Comparison of ENCODE assay signal across 10 mouse cellular contexts in the genomic region with DNA sequence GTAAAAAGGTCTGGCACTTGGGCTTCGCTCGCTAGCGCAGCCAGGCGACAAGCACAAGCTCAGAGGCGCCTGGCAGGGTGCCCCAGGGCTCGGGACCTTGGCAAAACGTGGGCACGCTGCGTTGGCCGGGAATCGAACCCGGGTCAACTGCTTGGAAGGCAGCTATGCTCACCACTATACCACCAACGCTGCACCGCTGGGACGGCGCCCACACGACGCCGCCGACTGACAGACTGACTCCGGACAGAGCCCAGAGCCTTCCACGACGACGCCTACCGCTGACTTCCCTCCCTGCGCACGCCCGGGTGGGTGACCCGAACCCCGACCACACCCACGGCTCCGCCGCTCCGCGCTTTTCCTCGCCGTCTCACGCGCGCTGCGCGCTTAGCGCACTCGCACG. TPM values are rescaled to one million over a fixed set of nuclear protein-coding genes. Genes with fewer than 3 reads are reported as not detected.
DNase-seq lines count a peak whose midpoint lies in the region; ATAC-seq and TF ChIP-seq lines count a peak whose summit lies in the region.
"Not testable (repeated sequence)": the region's sequence is repeated elsewhere in the genome, so short reads cannot be mapped to it uniquely, and the experiment has no call there.
"Had no signal": no experiment of that assay in that cellular context is flagged by ENCODE, and none has a peak within 500 bp of the region (broad histone marks: within the 10 kb centered on the region; RNA-seq: fewer than 3 reads in every experiment).

No protein-coding gene starts in this region.

- not testable (repeated sequence) for DNase-seq in forebrain, embryonic 14.5 days (ENCODE audit: low spot score); intestine, embryonic 14.5 days (ENCODE audit: low spot score); limb, embryonic 14.5 days (ENCODE audit: low spot score)

- WGBS in forebrain, embryonic 14.5 days, result no CpG with 5 or more reads among the region's 45 CpGs
- no CpG with 5 or more reads among the region's 45 CpGs for WGBS in heart, embryonic 16.5 days
- WGBS in intestine, embryonic 14.5 days, result no CpG with 5 or more reads among the region's 45 CpGs
- WGBS in limb, embryonic 14.5 days, result no CpG with 5 or more reads among the region's 45 CpGs
- WGBS in lung, embryonic 15.5 days, result no CpG with 5 or more reads among the region's 45 CpGs
- WGBS in midbrain, embryonic 15.5 days, result no CpG with 5 or more reads among the region's 45 CpGs
- no CpG with 5 or more reads among the region's 45 CpGs for WGBS in stomach, embryonic 15.5 days

- ATAC-seq in common myeloid progenitor, adult 5-6 weeks (replicated peaks; ENCODE audit: low read depth, poor library complexity, severe bottlenecking), result peak; percentile 22
- peak; percentile 51 for ATAC-seq in forebrain, embryonic 14.5 days
- peak; percentile 39 for ATAC-seq in heart, embryonic 16.5 days (replicated peaks; ENCODE audit: extremely low read depth, insufficient read depth, low FRiP score)
- ATAC-seq in intestine, embryonic 14.5 days (replicated peaks; ENCODE audit: low FRiP score, low TSS enrichment, low read depth), result peak; percentile 65
- peak; percentile 35 for ATAC-seq in limb, embryonic 14.5 days (ENCODE audit: low FRiP score, low read depth)
- ATAC-seq in lung, embryonic 15.5 days (ENCODE audit: borderline replicate concordance, extremely low read depth, low FRiP score, low TSS enrichment), result peak; percentile 62
- ATAC-seq in midbrain, embryonic 15.5 days (replicated peaks), result peak; percentile 19
- peak; percentile 45 for ATAC-seq in stomach, embryonic 15.5 days (ENCODE audit: insufficient read depth, low FRiP score, low read depth)

- H3K27me3 ChIP-seq in forebrain, embryonic 14.5 days (replicated peaks; ENCODE audit: control insufficient read depth, insufficient read depth, low read length), result peaks cover 23% of the 10 kb centered on the region
- H3K27me3 ChIP-seq in heart, embryonic 16.5 days (ENCODE audit: control insufficient read depth, insufficient read depth, low read length), result peaks cover 24% of the 10 kb centered on the region
- H3K27me3 ChIP-seq in intestine, embryonic 14.5 days (replicated peaks; ENCODE audit: control insufficient read depth, insufficient read depth, low read length), result peaks cover 28% of the 10 kb centered on the region
- peaks cover 23% of the 10 kb centered on the region for H3K27me3 ChIP-seq in limb, embryonic 14.5 days (ENCODE audit: control insufficient read depth, insufficient read depth, low read length)
- peaks cover 29% of the 10 kb centered on the region for H3K27me3 ChIP-seq in lung, embryonic 15.5 days
- peaks cover 22% of the 10 kb centered on the region for H3K27me3 ChIP-seq in midbrain, embryonic 15.5 days (replicated peaks)
- H3K27me3 ChIP-seq in stomach, embryonic 15.5 days (replicated peaks), result peaks cover 21% of the 10 kb centered on the region

- not testable (repeated sequence) for H3K36me3 ChIP-seq in forebrain, embryonic 14.5 days (ENCODE audit: control insufficient read depth, insufficient read depth, low read length); heart, embryonic 16.5 days (ENCODE audit: control insufficient read depth, insufficient read depth); intestine, embryonic 14.5 days (ENCODE audit: control insufficient read depth, insufficient read depth, low read length); limb, embryonic 14.5 days (ENCODE audit: control insufficient read depth, insufficient read depth, low read length); lung, embryonic 15.5 days; midbrain, embryonic 15.5 days (replicated peaks); stomach, embryonic 15.5 days

- not testable (repeated sequence) for H3K9ac ChIP-seq in forebrain, embryonic 14.5 days (ENCODE audit: low read length); heart, embryonic 16.5 days (ENCODE audit: low read length); intestine, embryonic 14.5 days (ENCODE audit: low read length); limb, embryonic 14.5 days (ENCODE audit: low read depth, low read length, severe bottlenecking); lung, embryonic 15.5 days; midbrain, embryonic 15.5 days; stomach, embryonic 15.5 days

- not testable (repeated sequence) for H3K4me3 ChIP-seq in forebrain, embryonic 14.5 days (ENCODE audit: low read depth, low read length); heart, embryonic 16.5 days (ENCODE audit: low read length); intestine, embryonic 14.5 days (ENCODE audit: low read depth, low read length); limb, embryonic 14.5 days (replicated peaks; ENCODE audit: low read length); lung, embryonic 15.5 days; midbrain, embryonic 15.5 days; stomach, embryonic 15.5 days (replicated peaks)

- not testable (repeated sequence) for TF ChIP-seq POLR2A in limb, embryonic 14.5 days (IDR thresholded peaks at IDR 0.05; ENCODE audit: borderline replicate concordance, extremely low read depth, insufficient read depth, insufficient read length)

- H3K9me3 ChIP-seq in forebrain, embryonic 14.5 days (replicated peaks; ENCODE audit: control insufficient read depth, low read length); heart, embryonic 16.5 days (replicated peaks; ENCODE audit: control insufficient read depth, low read length); intestine, embryonic 14.5 days (ENCODE audit: control insufficient read depth, low read length); limb, embryonic 14.5 days (ENCODE audit: control insufficient read depth, low read length); lung, embryonic 15.5 days; midbrain, embryonic 15.5 days; stomach, embryonic 15.5 days: not testable (repeated sequence)

- not testable (repeated sequence) for H3K4me1 ChIP-seq in forebrain, embryonic 14.5 days (ENCODE audit: control insufficient read depth, insufficient read depth, low read length); heart, embryonic 16.5 days (ENCODE audit: control insufficient read depth, insufficient read depth, low read length); intestine, embryonic 14.5 days (replicated peaks; ENCODE audit: control insufficient read depth, insufficient read depth, low read length); limb, embryonic 14.5 days (ENCODE audit: control insufficient read depth, insufficient read depth, low read length); lung, embryonic 15.5 days; midbrain, embryonic 15.5 days; stomach, embryonic 15.5 days

- H3K4me2 ChIP-seq in forebrain, embryonic 14.5 days (ENCODE audit: low read length); heart, embryonic 16.5 days (ENCODE audit: low read depth, low read length); intestine, embryonic 14.5 days (ENCODE audit: low read length); limb, embryonic 14.5 days (replicated peaks; ENCODE audit: low read depth, low read length, severe bottlenecking); lung, embryonic 15.5 days; midbrain, embryonic 15.5 days; stomach, embryonic 15.5 days: not testable (repeated sequence)

- H3K27ac ChIP-seq in forebrain, embryonic 14.5 days (ENCODE audit: low read depth, low read length); heart, embryonic 16.5 days (ENCODE audit: low read length); intestine, embryonic 14.5 days (ENCODE audit: low read depth); limb, embryonic 14.5 days (replicated peaks; ENCODE audit: low read depth, low read length); lung, embryonic 15.5 days; midbrain, embryonic 15.5 days; stomach, embryonic 15.5 days: not testable (repeated sequence)

RNA-seq across cellular contexts. Expression of a gene that starts 7.5 kb away (rescaled TPM):
- total RNA-seq in common myeloid progenitor, adult 5-6 weeks (2017), result 7.8 and 15.7 TPM in 2 replicates
- 8.3 and 11.5 TPM in 2 replicates for polyA plus RNA-seq in forebrain, embryonic 14.5 days (2014; fragmentation: Nextera tagmentation; extraction: Ambion mirVana)
- polyA plus RNA-seq in heart, embryonic 16.5 days (2015; fragmentation: Nextera tagmentation; extraction: Ambion mirVana), result 10.2 and 10.7 TPM in 2 replicates
- 10.7 and 12.7 TPM in 2 replicates for polyA plus RNA-seq in intestine, embryonic 14.5 days (2014; fragmentation: Nextera tagmentation; extraction: Ambion mirVana)
- polyA plus RNA-seq in limb, embryonic 14.5 days (2012; rRNA removed), result 12.8 and 13.7 TPM in 2 replicates
- 17.6 and 19.7 TPM in 2 replicates for polyA plus RNA-seq in limb, embryonic 14.5 days (2014; fragmentation: Nextera tagmentation; extraction: Ambion mirVana)
- 13.2 and 15.1 TPM in 2 replicates for polyA plus RNA-seq in lung, embryonic 15.5 days (2015; fragmentation: Nextera tagmentation; extraction: Ambion mirVana)
- polyA plus RNA-seq in midbrain, embryonic 15.5 days (2015; fragmentation: Nextera tagmentation; extraction: Ambion mirVana), result 10.7 and 11.7 TPM in 2 replicates
- polyA plus RNA-seq in stomach, embryonic 15.5 days (2015; fragmentation: Nextera tagmentation; extraction: Ambion mirVana), result 18.7 and 18.8 TPM in 2 replicates

RNA-seq across cellular contexts. Expression of a gene that starts 41.5 kb away (rescaled TPM):
- total RNA-seq in common myeloid progenitor, adult 5-6 weeks (2017), result 2.1 and 5.3 TPM in 2 replicates
- polyA plus RNA-seq in forebrain, embryonic 14.5 days (2014; fragmentation: Nextera tagmentation; extraction: Ambion mirVana), result 7.2 and 8.8 TPM in 2 replicates
- polyA plus RNA-seq in heart, embryonic 16.5 days (2015; fragmentation: Nextera tagmentation; extraction: Ambion mirVana), result 2.9 and 3.5 TPM in 2 replicates
- polyA plus RNA-seq in intestine, embryonic 14.5 days (2014; fragmentation: Nextera tagmentation; extraction: Ambion mirVana), result 1.5 and 2.1 TPM in 2 replicates
- 2.1 and 2.7 TPM in 2 replicates for polyA plus RNA-seq in limb, embryonic 14.5 days (2012; rRNA removed)
- 1.1 and 1.3 TPM in 2 replicates for polyA plus RNA-seq in limb, embryonic 14.5 days (2014; fragmentation: Nextera tagmentation; extraction: Ambion mirVana)
- polyA plus RNA-seq in lung, embryonic 15.5 days (2015; fragmentation: Nextera tagmentation; extraction: Ambion mirVana), result 7.2 and 8.3 TPM in 2 replicates
- 6.5 and 9.0 TPM in 2 replicates for polyA plus RNA-seq in midbrain, embryonic 15.5 days (2015; fragmentation: Nextera tagmentation; extraction: Ambion mirVana)
- 1.6 and 2.9 TPM in 2 replicates for polyA plus RNA-seq in stomach, embryonic 15.5 days (2015; fragmentation: Nextera tagmentation; extraction: Ambion mirVana)
- total RNA-seq: neutrophil, adult 5-6 weeks had no signal

RNA-seq across cellular contexts. Expression of a gene that starts 53.5 kb away (rescaled TPM):
- 1.6 TPM in 1 of 2 replicates, not detected in the other for total RNA-seq in common myeloid progenitor, adult 5-6 weeks (2017)
- polyA plus RNA-seq in forebrain, embryonic 14.5 days (2014; fragmentation: Nextera tagmentation; extraction: Ambion mirVana), result 0.41 and 0.50 TPM in 2 replicates
- 1.1 and 1.3 TPM in 2 replicates for polyA plus RNA-seq in heart, embryonic 16.5 days (2015; fragmentation: Nextera tagmentation; extraction: Ambion mirVana)
- polyA plus RNA-seq in intestine, embryonic 14.5 days (2014; fragmentation: Nextera tagmentation; extraction: Ambion mirVana), result 1.0 and 1.1 TPM in 2 replicates
- 0.75 and 1.2 TPM in 2 replicates for polyA plus RNA-seq in limb, embryonic 14.5 days (2012; rRNA removed)
- 0.59 and 0.79 TPM in 2 replicates for polyA plus RNA-seq in limb, embryonic 14.5 days (2014; fragmentation: Nextera tagmentation; extraction: Ambion mirVana)
- 0.42 and 0.66 TPM in 2 replicates for polyA plus RNA-seq in lung, embryonic 15.5 days (2015; fragmentation: Nextera tagmentation; extraction: Ambion mirVana)
- 0.53 and 0.54 TPM in 2 replicates for polyA plus RNA-seq in midbrain, embryonic 15.5 days (2015; fragmentation: Nextera tagmentation; extraction: Ambion mirVana)
- 1.3 and 1.7 TPM in 2 replicates for polyA plus RNA-seq in stomach, embryonic 15.5 days (2015; fragmentation: Nextera tagmentation; extraction: Ambion mirVana)
- polyA plus RNA-seq: testis, adult 2 months had no signal
